Mouse (Mus musculus): ENCODE data around the gene Tmem254a.
"Not testable (repeated sequence)": the region's sequence is repeated elsewhere in the genome, so short reads cannot be mapped to it uniquely, and the experiment has no call there.

GRCm38 (mm10) chr14:25936867-25937630 lies 9.6 kb upstream of the Tmem254a start:
- TF ChIP-seq CTCF (conservative IDR thresholded peaks at IDR 0.05; ENCODE audit: low read length); NANOG (IDR thresholded peaks at IDR 0.05; ENCODE audit: borderline replicate concordance, low read length): not testable (repeated sequence)
